Mouse (Mus musculus) spleen, postnatal 4 days (tissue): ENCODE data around the gene Igfbp4.

ENCODE experiments used
- DNase-seq, 2 experiments: peaks; one replicate each; pipeline ENCODE4 v3.0.0; 2022; ENCODE audit warnings: low spot score in 2 of 2

Igfbp4 gene

DNA sequence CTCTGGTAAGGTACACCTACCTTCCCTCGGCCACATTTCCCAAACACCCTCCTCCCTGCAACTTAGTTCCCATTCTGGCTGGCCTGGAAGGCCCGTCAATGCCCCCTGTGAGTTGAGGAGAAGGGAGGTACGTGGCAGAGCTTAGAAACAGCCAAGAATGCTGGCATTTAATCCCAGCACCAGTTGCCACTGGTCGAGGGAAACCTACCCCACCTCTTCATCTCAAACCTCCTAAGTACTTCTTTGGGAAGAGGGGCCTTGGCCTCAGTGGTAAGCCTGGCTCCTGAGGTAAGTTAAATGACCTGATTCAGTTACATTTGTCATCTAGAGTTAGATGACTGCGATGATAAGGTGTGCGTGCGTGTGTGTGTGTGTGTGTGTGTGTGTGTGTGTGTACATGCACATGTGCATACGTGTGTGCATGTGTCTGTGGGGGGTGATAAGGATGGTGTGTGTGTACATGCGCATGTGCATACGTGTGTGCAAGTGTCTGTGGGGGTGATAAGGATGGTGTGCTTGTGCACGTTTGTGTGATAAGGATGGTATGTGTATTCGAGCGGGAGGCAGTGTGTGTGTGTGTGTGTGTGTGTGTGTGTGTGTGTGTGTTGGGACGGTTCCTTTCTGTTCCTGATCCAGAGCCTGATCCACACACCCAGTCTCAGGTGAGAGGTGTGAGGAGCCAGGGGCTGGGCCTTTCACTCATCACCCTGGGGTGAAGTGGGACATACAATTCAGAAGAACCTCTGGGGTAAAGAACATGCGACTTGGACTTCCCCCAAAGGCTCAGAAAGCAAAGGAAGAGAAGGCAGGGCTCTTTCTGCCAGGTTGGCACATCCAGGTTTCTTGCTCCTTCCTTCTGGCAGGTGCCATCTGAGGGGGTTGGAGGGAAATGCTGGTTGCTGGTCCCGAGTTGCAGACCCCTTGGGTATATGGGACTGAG is 1.1 kb downstream of the Igfbp4 start:
- DNase-seq = no peak

- no peak for DNase-seq
These were observed 1.9 kb downstream of the Igfbp4 start for GRCm38 (mm10) chr11:99042834-99043431.

GRCm38 (mm10) chr11:99043632-99044031 is 2.6 kb downstream of the Igfbp4 start:
- DNase-seq = no peak

GRCm38 (mm10) chr11:99044306-99044705 is 3.3 kb downstream of the Igfbp4 start:
- DNase-seq = no peak

DNA sequence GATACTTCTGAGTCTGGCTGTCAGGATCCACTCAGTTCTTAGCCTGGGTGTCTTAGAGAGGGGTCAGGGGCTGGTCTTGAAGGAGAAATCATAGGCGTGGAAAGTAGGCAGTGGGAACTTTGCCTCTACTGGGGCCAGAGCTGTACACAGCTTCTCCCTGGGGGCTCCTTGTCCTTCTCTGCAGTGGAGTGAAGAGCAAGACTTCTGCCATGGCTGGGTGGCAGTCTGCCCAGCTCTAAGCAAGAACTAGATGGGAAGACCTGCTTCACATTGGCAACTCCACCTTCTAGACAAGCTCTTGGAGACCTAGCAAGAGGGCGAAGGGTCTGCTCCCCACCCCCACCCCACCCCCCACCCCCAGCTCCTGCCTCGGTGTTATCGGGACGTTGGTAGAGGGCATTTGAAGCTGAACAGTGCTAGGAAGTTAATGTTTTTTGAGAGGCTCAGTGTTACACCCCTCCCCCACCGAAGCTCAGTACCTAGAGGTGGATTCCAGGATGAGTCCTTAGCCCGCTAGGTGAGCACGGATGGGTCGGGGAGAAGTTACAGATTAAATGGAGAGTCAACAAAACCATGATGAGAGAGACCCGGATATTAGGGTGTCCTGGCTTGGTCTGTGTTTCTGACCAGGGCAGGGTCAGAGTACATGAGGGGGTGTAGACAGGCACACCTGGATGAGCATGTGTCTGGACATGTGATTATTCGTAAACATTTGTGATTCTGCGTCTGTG is 4.3 kb downstream of the Igfbp4 start:
- DNase-seq = no peak

DNA sequence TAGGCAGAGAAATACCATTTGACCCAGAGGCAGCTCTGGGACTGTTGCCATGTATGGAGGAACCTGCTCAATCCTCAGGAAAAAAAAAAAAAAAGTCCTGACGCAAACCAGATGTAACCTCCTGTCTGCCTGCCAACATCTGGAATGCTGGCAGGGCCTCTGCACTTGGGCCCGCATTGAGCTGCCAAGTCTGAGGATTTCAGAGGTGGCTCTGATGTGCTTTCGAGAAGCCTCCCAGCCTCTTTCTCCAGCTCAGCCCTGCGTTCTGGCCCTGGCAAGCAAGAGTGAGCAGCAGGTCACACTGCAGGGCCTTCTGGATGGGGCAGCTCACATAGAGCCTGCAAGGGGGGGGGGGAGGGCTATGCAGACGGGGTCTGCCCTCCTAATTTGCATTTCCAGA is 6.1 kb downstream of the Igfbp4 start:
- DNase-seq = no peak

DNA sequence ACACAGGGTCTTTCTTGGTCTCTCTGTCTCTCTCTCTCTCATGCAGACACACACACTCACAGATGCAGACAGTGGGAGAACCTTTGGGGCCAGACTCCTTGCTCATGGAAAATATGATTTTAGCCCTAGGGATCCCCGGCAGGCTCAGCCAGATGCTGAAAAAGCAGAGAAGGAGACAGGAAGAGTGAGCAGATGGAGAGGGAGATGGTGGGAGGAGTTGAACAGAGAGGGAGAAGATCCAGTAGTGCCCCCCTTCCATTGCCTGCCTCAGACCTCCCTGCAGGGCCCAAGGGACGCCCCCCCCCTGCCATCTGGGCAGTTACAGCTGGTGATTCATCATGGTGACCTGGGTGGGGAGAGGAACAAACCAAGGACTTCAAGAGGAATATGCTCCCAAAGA is 6.6 kb downstream of the Igfbp4 start:
- no peak for DNase-seq

GRCm38 (mm10) chr11:99055143-99055542 is 14.1 kb downstream of the Igfbp4 start:
- no peak for DNase-seq

- DNase-seq = no peak
These were observed 14.8 kb downstream of the Igfbp4 start for GRCm38 (mm10) chr11:99055571-99056452.

GRCm38 (mm10) chr11:99060435-99060834 is 19.4 kb downstream of the Igfbp4 start:
- no peak for DNase-seq

- DNase-seq = no peak
These were observed 21.6 kb downstream of the Igfbp4 start for GRCm38 (mm10) chr11:99062661-99063060.

DNA sequence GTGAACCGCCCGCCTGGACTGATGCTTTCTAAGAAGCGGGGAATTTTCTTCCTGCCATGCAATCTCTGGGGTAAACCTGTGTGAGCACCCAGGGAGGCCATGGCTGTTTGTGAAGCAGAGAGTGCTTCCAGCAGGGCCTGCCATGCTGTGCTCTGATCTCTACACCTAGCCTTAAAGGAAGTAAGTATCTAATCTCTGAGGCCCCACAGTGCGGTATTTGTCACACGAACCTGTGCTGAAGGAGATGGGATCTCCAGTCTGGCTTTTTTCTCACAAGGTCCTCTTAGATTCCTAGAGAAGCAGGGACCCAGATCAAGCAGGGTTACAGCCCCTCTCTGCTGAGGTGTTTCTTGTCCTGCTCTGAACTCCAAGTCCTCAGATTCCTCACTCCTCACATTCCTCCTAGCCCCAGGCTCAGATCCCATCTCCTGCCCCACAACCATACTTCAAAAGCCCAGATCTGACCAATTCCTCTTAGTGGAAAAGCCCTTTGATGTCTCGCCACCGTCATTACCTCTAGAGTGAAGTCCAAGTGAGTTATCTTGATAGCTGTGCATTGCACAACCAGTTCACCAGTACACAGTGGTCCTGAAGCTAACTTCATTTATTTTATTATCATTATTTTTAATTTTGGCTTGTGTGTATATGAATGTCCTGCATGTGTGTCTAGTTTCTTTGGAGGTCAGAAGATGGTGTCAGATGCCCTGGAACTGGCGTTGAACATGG is 22.5 kb downstream of the Igfbp4 start:
- DNase-seq = no peak

GRCm38 (mm10) chr11:99065353-99065752 is 24.3 kb downstream of the Igfbp4 start:
- DNase-seq = no peak

DNA sequence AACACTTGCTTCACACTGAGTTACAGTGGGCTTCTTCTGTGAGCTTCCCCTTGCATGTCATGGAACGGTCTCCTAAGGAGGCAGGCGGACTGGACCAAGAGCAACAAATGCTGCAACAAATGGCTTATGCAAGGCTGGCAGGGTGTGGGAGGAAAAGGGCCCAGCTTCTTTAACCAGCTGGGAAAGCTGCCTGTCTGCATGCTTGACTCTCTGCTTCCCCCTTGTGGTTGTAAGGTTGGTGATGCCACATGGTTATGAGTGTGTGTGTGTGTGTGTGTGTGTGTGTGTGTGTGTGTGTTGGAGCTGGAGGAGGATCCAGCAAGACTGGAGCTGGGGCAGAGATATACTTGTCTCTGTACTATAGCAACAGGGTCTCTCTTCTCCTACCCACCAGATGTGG is 24.9 kb downstream of the Igfbp4 start:
- peak; percentile 65 to 80 for DNase-seq

- no peak for DNase-seq
These were observed 26.5 kb downstream of the Igfbp4 start for GRCm38 (mm10) chr11:99067591-99067990.

DNA sequence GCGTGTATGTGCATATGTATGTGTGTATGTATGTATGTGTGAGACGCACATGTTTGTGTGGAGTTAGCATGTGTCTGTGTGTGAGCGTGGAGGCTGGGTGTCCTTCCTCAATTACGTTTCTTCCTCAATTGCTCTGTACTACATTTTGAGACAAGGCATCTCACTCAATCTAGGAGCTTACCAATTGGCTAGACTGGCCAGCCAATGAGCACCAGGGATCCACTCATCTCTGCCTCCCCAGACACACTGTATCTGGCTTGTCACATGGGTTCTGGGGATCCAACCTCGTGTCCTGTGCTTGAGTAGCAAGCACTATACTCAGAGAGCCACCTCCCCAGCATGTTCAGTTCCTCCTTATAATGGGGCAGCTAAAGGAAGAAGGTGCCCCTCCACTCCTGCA is 27.4 kb downstream of the Igfbp4 start:
- DNase-seq = no peak

DNA sequence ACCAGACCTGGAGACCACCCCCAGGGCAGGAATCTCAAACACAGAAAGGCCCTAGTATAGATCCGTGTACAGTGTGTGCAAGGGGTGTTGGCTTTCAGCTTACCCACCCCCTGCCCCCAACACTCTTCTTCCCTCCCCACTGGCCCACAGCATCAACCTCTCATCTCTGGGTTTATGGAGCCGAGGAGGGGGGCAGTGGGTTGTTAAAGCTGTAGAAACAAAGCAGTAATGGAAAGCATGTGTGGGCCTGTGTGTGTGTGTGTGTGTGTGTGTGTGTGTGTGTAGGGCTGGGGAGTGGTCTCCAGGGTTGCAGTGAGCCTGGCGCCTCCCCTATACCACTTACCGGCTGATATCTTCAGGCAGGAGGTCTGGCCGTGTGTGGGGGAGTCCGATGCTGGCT is 30.8 kb downstream of the Igfbp4 start:
- DNase-seq = no peak

DNA sequence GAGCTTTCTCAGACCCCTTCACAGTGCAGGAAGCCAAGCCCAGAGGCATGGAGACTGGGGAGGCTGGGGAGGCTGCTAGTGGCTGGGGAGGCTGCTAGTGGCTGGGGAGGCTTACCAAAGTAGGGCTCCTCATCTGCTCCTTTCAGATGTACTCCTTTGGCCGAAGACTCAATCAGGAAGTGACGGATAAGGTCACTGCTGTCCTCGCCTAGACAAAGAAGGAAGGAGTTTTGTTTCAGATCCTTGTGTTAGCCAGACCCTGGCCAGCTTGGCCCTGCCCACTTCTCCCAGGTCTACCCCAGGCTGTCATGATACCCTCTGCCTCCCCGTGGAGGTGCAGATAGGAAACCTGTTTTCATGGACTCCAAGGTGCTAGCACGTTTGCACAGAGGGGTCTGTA is 32.7 kb downstream of the Igfbp4 start:
- no peak for DNase-seq

DNA sequence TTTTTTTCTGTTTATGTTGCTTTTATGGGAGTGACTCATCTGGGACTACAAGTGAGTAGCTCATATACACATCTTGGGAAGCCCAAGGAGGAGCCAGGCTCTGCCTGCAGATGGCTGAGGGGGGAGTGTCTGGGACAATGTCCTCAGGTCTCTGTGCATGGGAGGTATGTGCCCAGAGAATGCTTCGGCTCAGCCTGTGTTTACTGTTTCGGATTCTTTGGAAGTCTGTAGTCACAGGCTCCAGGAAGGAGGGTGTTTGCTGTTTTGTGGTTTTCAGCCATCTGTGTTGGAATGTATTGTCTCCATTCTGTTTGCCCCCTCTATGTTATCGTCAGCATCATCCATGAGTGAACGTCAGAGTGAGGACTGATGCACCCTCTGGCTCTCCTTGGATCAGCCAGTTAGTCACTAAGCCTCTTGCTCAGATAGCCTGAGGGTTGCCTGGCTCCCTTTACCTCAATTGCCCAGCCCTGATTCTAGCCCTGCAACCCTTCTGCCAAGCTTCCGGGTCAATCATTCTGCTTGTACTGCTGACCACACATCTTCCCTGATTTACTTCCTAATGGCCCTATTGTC is 35.8 kb downstream of the Igfbp4 start:
- DNase-seq = no peak

GRCm38 (mm10) chr11:99077869-99078268 is 36.8 kb downstream of the Igfbp4 start:
- no peak for DNase-seq
